Mouse (Mus musculus): ENCODE results near the gene 4833439L19Rik. TPM values are rescaled to one million over a fixed set of nuclear protein-coding genes. Genes with fewer than 3 reads are reported as not detected.

Gene 4833439L19Rik
- total RNA-seq, 2 experiments from 2014 or later: 134 to 143 TPM

DNA sequence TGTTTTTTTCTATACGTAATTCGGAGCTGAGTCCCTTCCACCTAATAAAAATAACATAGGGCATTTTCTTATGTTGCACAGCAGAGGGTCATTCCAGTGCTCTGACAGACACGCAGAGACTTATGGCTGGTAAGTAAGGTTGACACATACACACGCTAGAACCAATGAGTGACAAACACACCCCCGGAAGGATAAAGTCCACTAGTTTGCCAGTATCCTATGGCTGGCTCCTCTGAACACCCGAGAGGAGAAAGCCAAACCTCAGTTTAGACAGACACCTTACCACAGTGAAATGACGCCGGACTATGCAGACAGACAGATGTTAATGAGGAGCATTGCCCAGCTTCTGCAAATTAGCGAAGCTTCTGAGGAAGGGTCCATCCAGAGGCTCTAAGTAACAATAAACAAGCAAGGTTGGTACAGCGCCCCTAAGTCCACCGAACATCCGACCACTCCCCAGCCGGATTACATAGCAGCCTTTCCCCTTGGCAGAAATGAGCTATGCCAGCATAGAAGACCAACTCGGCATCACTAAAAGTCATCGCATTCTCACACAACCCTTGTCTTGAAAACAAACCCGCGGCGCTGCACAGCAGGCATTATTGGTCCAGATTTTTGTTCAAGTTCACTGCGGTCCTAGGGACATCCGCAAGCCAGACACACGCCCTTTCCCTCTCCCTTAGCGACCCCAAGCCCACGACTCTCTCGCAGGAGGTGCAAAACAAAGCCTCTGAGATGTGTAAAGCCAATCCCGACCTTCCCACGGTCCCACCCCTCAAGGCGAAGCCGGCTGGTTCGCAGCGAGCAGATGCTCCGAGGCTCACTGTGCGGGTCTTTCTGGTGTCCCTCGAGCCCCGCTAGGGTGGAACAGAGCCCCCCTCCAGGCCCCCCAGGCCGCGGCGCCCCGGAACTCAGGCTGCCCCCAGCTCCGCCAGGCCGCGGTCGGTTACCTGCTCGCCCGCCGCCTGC is 719 bp downstream of the 4833439L19Rik start:
- TF ChIP-seq CTCF (IDR thresholded peaks at IDR 0.05): no peak
- Histone ChIP-seq H3K27ac (peak overlapping the region; percentile 90), H3K4me3 (peak overlapping the region; percentile 90)
- DNase-seq (ENCODE audit: extremely low spot score in 1 of 2, low spot score in 2 of 2): no peak
- intact Hi-C loops (cut with DNase I): loop anchor here (1.0 to 5.0 kb wide), 3 partner anchors 10 to 97 kb away; partner anchors contain the start of genes Higd2a, Nop16 and Thoc3

DNA sequence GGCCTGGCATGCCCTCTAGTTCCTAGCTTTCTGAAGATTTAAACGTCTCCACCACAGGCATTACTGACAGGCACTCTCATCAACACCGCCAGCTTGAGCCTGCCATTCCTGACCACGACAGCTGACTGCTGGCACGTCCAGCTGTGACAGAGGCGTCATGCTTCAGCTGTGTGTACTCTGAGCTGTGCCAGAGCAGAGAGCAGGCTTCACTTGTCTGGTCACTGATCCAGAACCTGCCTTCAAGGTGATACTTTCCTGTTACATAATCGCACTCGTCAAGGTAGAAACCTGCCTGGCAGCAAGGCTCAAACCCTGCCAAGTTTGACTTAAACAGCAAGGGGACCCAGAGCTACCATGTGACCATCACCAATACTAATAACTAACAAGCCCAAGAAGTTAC is 2.7 kb downstream of the 4833439L19Rik start:
- Histone ChIP-seq H3K27ac (no peak overlapping the region), H3K4me3 (no peak overlapping the region)
- intact Hi-C loops (cut with DNase I): no loop called here
- DNase-seq (ENCODE audit: extremely low spot score in 1 of 2, low spot score in 2 of 2): no peak
- no peak for TF ChIP-seq CTCF (IDR thresholded peaks at IDR 0.05)

DNA sequence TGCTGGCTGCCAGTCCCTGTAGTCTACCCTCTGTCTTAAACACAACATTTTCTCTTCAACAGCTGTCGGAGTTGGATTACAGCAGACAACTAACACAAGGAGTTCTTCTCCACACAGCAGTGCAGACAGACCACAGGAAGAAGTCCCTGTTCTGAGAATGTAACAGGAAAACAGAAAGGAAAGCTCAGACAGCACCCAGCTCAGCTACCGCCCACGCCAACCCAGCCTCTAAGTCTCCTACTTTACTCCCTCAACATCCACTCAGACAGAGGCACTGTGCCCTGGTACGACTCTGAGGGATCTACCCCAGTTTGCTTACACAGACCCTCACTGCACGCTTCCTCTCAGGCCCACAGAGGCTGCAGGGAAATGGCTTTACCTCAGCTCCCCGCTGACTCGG is 4.6 kb downstream of the 4833439L19Rik start:
- Histone ChIP-seq H3K27ac (no peak overlapping the region; the same call in 1 of the 2 replicates), H3K4me3 (no peak overlapping the region)
- DNase-seq (ENCODE audit: extremely low spot score in 1 of 2, low spot score in 2 of 2): no peak
- no peak for TF ChIP-seq CTCF (IDR thresholded peaks at IDR 0.05)
- intact Hi-C loops (cut with DNase I): no loop called here

DNA sequence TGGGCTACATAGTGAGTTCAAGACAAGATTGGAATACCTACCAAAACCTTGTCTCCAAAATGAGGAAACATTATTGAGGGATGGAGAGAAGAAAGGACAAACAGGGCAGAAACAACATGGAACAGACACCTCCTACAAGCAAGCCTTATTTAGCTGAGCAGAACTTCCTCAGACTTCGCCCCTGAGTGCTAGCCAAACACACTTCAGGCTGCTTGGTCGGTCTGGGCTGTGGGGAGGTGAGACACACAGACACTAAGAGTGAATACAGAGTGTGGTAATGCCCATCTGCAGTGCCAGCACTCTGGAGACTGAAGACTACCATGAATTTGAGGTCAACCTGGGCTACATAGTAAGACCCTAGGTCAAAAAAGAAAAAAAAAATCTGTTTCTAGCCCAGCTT is 5.6 kb downstream of the 4833439L19Rik start:
- Histone ChIP-seq H3K27ac (no peak overlapping the region), H3K4me3 (no peak overlapping the region)
- TF ChIP-seq CTCF (IDR thresholded peaks at IDR 0.05): no peak
- intact Hi-C loops (cut with DNase I): no loop called here
- DNase-seq (ENCODE audit: extremely low spot score in 1 of 2, low spot score in 2 of 2): no peak

GRCm38 (mm10) chr13:54557652-54558051 is 7.6 kb downstream of the 4833439L19Rik start:
- intact Hi-C loops (cut with DNase I): no loop called here
- Histone ChIP-seq H3K27ac (0 out of 2 replicates have a peak overlapping the region, but pooled peaks have one; percentile 36), H3K4me3 (no peak overlapping the region)
- TF ChIP-seq CTCF (IDR thresholded peaks at IDR 0.05): no peak
- DNase-seq (ENCODE audit: extremely low spot score in 1 of 2, low spot score in 2 of 2): no peak

DNA sequence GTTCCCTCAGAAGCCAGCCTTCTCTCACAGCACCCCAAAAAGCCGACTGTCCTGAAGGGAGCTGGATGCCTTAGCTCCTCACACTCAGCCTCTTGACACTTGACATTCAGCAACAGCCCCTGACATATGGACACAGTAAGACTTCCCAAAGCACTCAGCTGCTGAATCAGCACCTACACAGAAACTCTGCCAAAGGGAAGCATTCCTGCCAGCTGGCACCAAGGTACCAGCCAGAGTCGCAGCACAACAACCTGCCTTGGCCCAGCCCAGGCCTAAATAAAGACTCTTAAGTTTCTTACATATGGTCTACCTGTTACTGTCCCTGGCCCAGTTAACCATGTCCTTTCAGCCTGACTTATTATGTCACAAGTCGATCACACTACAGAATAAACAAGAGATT is 8.4 kb downstream of the 4833439L19Rik start:
- intact Hi-C loops (cut with DNase I): no loop called here
- no peak for TF ChIP-seq CTCF (IDR thresholded peaks at IDR 0.05)
- Histone ChIP-seq H3K27ac (no peak overlapping the region), H3K4me3 (no peak overlapping the region)
- DNase-seq (ENCODE audit: extremely low spot score in 1 of 2, low spot score in 2 of 2): no peak

DNA sequence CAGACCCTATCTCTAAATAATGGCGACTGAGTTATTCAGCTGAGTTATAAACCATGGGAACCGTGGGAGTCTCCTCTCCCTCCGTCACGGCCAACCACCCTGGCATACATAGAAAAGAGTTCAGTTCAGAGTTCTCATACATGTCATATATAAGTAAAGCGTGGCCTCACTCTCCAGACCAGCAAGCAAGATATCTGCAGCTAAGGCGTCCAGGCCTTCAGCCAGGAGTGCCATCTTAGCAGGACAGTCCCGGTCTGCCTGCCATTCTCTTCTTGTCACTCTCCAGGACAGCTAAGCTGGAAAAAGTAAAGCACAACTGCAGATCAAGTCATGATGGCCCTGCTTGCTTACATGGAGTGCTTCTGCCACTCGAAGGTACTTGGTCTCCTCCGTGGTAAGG is 9.1 kb downstream of the 4833439L19Rik start:
- intact Hi-C loops (cut with DNase I): no loop called here
- no peak overlapping the region for H3K27ac ChIP-seq

GRCm38 (mm10) chr13:54548036-54548435 is 17.2 kb downstream of the 4833439L19Rik start:
- no peak overlapping the region for H3K27ac ChIP-seq
- TF ChIP-seq CTCF (IDR thresholded peaks at IDR 0.05): no peak
- DNase-seq (ENCODE audit: extremely low spot score in 1 of 2, low spot score in 2 of 2): no peak
- intact Hi-C loops (cut with DNase I): no loop called here
- no peak overlapping the region for H3K4me3 ChIP-seq

More for the DNA sequence above, 9.1 kb downstream of the 4833439L19Rik start:
- no peak for DNase-seq (ENCODE audit: extremely low spot score in 1 of 2, low spot score in 2 of 2)
- no peak overlapping the region for H3K4me3 ChIP-seq
- no peak for TF ChIP-seq CTCF (IDR thresholded peaks at IDR 0.05)

DNA sequence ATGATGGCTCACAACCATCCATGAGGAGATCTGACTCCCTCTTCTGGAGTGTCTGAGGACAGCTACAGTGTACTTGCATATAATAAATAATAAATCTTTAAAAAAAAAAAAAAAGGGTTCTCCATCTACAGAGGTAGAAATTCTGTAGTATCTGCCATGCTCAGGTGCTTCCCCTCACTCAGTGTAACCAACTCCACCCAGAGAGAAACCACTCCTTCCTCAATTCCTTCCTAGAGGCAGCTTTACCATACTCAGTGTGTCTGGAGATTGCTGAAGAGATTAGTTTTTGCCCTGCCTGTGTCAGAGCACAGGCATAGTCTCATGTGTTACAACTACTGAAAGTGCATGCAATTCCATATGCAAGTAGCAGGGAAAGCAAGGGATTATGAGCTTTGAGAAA is 33.1 kb downstream of the 4833439L19Rik start:
- H3K27ac ChIP-seq: no peak overlapping the region
- TF ChIP-seq CTCF (IDR thresholded peaks at IDR 0.05): no peak
- H3K4me3 ChIP-seq: no peak overlapping the region
- intact Hi-C loops (cut with DNase I): no loop called here
- DNase-seq (ENCODE audit: extremely low spot score in 1 of 2, low spot score in 2 of 2): no peak

- intact Hi-C loops (cut with DNase I): no loop called here
- Histone ChIP-seq H3K4me3 (no peak overlapping the region), H3K27ac (no peak overlapping the region)
- TF ChIP-seq CTCF (IDR thresholded peaks at IDR 0.05): no peak
- no peak for DNase-seq (ENCODE audit: extremely low spot score in 1 of 2, low spot score in 2 of 2)
Observed at GRCm38 (mm10) chr13:54527140-54527539, 38.1 kb downstream of the 4833439L19Rik start.

GRCm38 (mm10) chr13:54521181-54521580 is 44.1 kb downstream of the 4833439L19Rik start:
- intact Hi-C loops (cut with DNase I): loop anchor here (5.0 kb wide), 1 partner anchor 54 kb away; the partner anchor contains the start of gene Thoc3
- no peak overlapping the region for H3K27ac ChIP-seq
- no peak overlapping the region for H3K4me3 ChIP-seq
- TF ChIP-seq CTCF (IDR thresholded peaks at IDR 0.05): no peak
- no peak for DNase-seq (ENCODE audit: extremely low spot score in 1 of 2, low spot score in 2 of 2)

DNA sequence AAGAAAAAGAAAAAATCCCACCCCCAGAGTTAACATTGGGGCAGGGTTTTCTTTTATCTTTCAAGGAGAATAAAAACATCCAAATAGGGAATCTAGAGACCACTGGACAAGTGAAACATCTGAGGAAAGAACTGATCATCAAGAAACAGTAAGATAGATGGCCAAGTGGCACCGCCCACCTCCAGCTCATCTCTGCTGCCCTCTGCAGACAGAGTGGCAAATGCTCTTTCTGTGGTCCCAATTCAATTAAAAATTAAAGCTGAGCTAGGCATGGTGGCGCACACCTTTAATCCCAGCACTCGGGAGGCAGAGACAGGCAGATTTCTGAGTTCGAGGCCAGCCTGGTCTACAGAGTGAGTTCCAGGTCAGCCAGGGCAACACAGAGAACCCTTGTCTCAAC is 45.0 kb downstream of the 4833439L19Rik start:
- intact Hi-C loops (cut with DNase I): loop anchor here (5.0 kb wide), 1 partner anchor 53 kb away; the partner anchor contains the start of gene Thoc3
- no peak for DNase-seq (ENCODE audit: extremely low spot score in 1 of 2, low spot score in 2 of 2)
- Histone ChIP-seq H3K4me3 (no peak overlapping the region), H3K27ac (no peak overlapping the region)
- peak; percentile 36 for TF ChIP-seq CTCF (IDR thresholded peaks at IDR 0.05)
